Mouse (Mus musculus): Measurements from ENCODE around the gene Letm1. TPM values are rescaled to one million over a fixed set of nuclear protein-coding genes. Genes with fewer than 3 reads are reported as not detected.
A peak's percentile ranks its signal among the peaks of the same experiment; 100 is the strongest.

The Letm1 gene
- polyA plus RNA-seq, 1 experiment from 2014 or later: 37.5 TPM

- 42% methylated on average over 5 of the region's 5 CpGs for WGBS
- Histone ChIP-seq H3K9me3 (ENCODE audit: control insufficient read depth, low read length) (no peaks in the 10 kb centered on the region), H3K27me3 (replicated peaks; ENCODE audit: control insufficient read depth, insufficient read depth, low read length) (no peaks in the 10 kb centered on the region), H3K36me3 (ENCODE audit: control insufficient read depth, insufficient read depth, low read length) (peaks cover 14% of the 10 kb centered on the region; the same call in 1 of the 2 replicates), H3K9ac (ENCODE audit: low read depth, low read length) (no peak overlapping the region), H3K4me2 (ENCODE audit: low read depth, low read length) (no peak overlapping the region), H3K27ac (ENCODE audit: low read length) (no peak overlapping the region), H3K4me1 (ENCODE audit: control insufficient read depth, insufficient read depth, low read length) (peaks cover 3% of the 10 kb centered on the region; the same call in 1 of the 2 replicates), H3K4me3 (ENCODE audit: low read length) (no peak overlapping the region)
- ATAC-seq: no peak
These were observed 52.1 kb downstream of the Letm1 start for GRCm38 (mm10) chr5:33730516-33730915.

GRCm38 (mm10) chr5:33728841-33729240, 53.8 kb downstream of the Letm1 start:
- ATAC-seq: no peak
- 82% methylated on average over 7 of the region's 7 CpGs for WGBS

GRCm38 (mm10) chr5:33726891-33727290, 55.7 kb downstream of the Letm1 start:
- H3K4me3 ChIP-seq (ENCODE audit: low read length): no peak overlapping the region
- H3K9me3 ChIP-seq (ENCODE audit: control insufficient read depth, low read length): no peaks in the 10 kb centered on the region
- H3K4me1 ChIP-seq (ENCODE audit: control insufficient read depth, insufficient read depth, low read length): peaks cover 22% of the 10 kb centered on the region
- H3K9ac ChIP-seq (ENCODE audit: low read depth, low read length): no peak overlapping the region
- 0 out of 2 replicates have a peak, but pooled peaks cover 5% of the 10 kb centered on the region for H3K27me3 ChIP-seq (replicated peaks; ENCODE audit: control insufficient read depth, insufficient read depth, low read length)
- WGBS: 79% methylated on average over 1 of the region's 1 CpGs
- H3K4me2 ChIP-seq (ENCODE audit: low read depth, low read length): no peak overlapping the region
- no peak for ATAC-seq
- no peak overlapping the region for H3K27ac ChIP-seq (ENCODE audit: low read length)
- H3K36me3 ChIP-seq (ENCODE audit: control insufficient read depth, insufficient read depth, low read length): 0 out of 2 replicates have a peak, but pooled peaks cover 3% of the 10 kb centered on the region

More at GRCm38 (mm10) chr5:33728841-33729240, 53.8 kb downstream of the Letm1 start:
- Histone ChIP-seq H3K27ac (ENCODE audit: low read length) (no peak overlapping the region), H3K9me3 (ENCODE audit: control insufficient read depth, low read length) (no peaks in the 10 kb centered on the region), H3K4me1 (ENCODE audit: control insufficient read depth, insufficient read depth, low read length) (peaks cover 13% of the 10 kb centered on the region), H3K36me3 (ENCODE audit: control insufficient read depth, insufficient read depth, low read length) (peaks cover 10% of the 10 kb centered on the region; the same call in 1 of the 2 replicates), H3K27me3 (replicated peaks; ENCODE audit: control insufficient read depth, insufficient read depth, low read length) (0 out of 2 replicates have a peak, but pooled peaks cover 5% of the 10 kb centered on the region), H3K9ac (ENCODE audit: low read depth, low read length) (no peak overlapping the region), H3K4me3 (ENCODE audit: low read length) (no peak overlapping the region), H3K4me2 (ENCODE audit: low read depth, low read length) (no peak overlapping the region)

GRCm38 (mm10) chr5:33726081-33726647, 56.5 kb downstream of the Letm1 start:
- Histone ChIP-seq H3K4me1 (ENCODE audit: control insufficient read depth, insufficient read depth, low read length) (peaks cover 25% of the 10 kb centered on the region), H3K36me3 (ENCODE audit: control insufficient read depth, insufficient read depth, low read length) (0 out of 2 replicates have a peak, but pooled peaks cover 3% of the 10 kb centered on the region), H3K4me2 (ENCODE audit: low read depth, low read length) (no peak overlapping the region), H3K9me3 (ENCODE audit: control insufficient read depth, low read length) (no peaks in the 10 kb centered on the region), H3K9ac (ENCODE audit: low read depth, low read length) (no peak overlapping the region), H3K4me3 (ENCODE audit: low read length) (no peak overlapping the region), H3K27me3 (replicated peaks; ENCODE audit: control insufficient read depth, insufficient read depth, low read length) (0 out of 2 replicates have a peak, but pooled peaks cover 5% of the 10 kb centered on the region), H3K27ac (ENCODE audit: low read length) (no peak overlapping the region)
- ATAC-seq: no peak
- 68% methylated on average over 7 of the region's 7 CpGs for WGBS

- Histone ChIP-seq H3K27me3 (replicated peaks; ENCODE audit: control insufficient read depth, insufficient read depth, low read length) (0 out of 2 replicates have a peak, but pooled peaks cover 5% of the 10 kb centered on the region), H3K4me2 (ENCODE audit: low read depth, low read length) (peak overlapping the region; percentile 99), H3K4me3 (ENCODE audit: low read length) (peak overlapping the region; percentile 61), H3K27ac (ENCODE audit: low read length) (peak overlapping the region; percentile 89), H3K9ac (ENCODE audit: low read depth, low read length) (peak overlapping the region; percentile 85), H3K36me3 (ENCODE audit: control insufficient read depth, insufficient read depth, low read length) (no peaks in the 10 kb centered on the region), H3K4me1 (ENCODE audit: control insufficient read depth, insufficient read depth, low read length) (peaks cover 37% of the 10 kb centered on the region), H3K9me3 (ENCODE audit: control insufficient read depth, low read length) (no peaks in the 10 kb centered on the region)
- peak; percentile 62 for ATAC-seq
- WGBS: 9% methylated on average over 36 of the region's 36 CpGs
These were observed 58.8 kb downstream of the Letm1 start for GRCm38 (mm10) chr5:33723641-33724465.

- peak overlapping the region; percentile 99 for H3K4me2 ChIP-seq (ENCODE audit: low read depth, low read length)
These were observed 59.5 kb downstream of the Letm1 start for GRCm38 (mm10) chr5:33723019-33723640.

GRCm38 (mm10) chr5:33722266-33723018, 60.2 kb downstream of the Letm1 start:
- Histone ChIP-seq H3K27me3 (replicated peaks; ENCODE audit: control insufficient read depth, insufficient read depth, low read length) (0 out of 2 replicates have a peak, but pooled peaks cover 5% of the 10 kb centered on the region), H3K9ac (ENCODE audit: low read depth, low read length) (peak overlapping the region; percentile 85), H3K4me1 (ENCODE audit: control insufficient read depth, insufficient read depth, low read length) (peaks cover 37% of the 10 kb centered on the region), H3K4me3 (ENCODE audit: low read length) (peak overlapping the region; percentile 61), H3K4me2 (ENCODE audit: low read depth, low read length) (peak overlapping the region; percentile 99), H3K27ac (ENCODE audit: low read length) (peak overlapping the region; percentile 89), H3K9me3 (ENCODE audit: control insufficient read depth, low read length) (no peaks in the 10 kb centered on the region), H3K36me3 (ENCODE audit: control insufficient read depth, insufficient read depth, low read length) (no peaks in the 10 kb centered on the region)
- WGBS: under 1% methylated on average over 53 of the region's 53 CpGs
- ATAC-seq: no peak

More at GRCm38 (mm10) chr5:33723019-33723640, 59.5 kb downstream of the Letm1 start:
- H3K4me1 ChIP-seq (ENCODE audit: control insufficient read depth, insufficient read depth, low read length): peaks cover 37% of the 10 kb centered on the region
- no peak for ATAC-seq
- 0 out of 2 replicates have a peak, but pooled peaks cover 5% of the 10 kb centered on the region for H3K27me3 ChIP-seq (replicated peaks; ENCODE audit: control insufficient read depth, insufficient read depth, low read length)
- H3K9ac ChIP-seq (ENCODE audit: low read depth, low read length): peak overlapping the region; percentile 85
- no peaks in the 10 kb centered on the region for H3K9me3 ChIP-seq (ENCODE audit: control insufficient read depth, low read length)
- H3K4me3 ChIP-seq (ENCODE audit: low read length): peak overlapping the region; percentile 61
- WGBS: under 1% methylated on average over 61 of the region's 61 CpGs
- peak overlapping the region; percentile 89 for H3K27ac ChIP-seq (ENCODE audit: low read length)
- H3K36me3 ChIP-seq (ENCODE audit: control insufficient read depth, insufficient read depth, low read length): no peaks in the 10 kb centered on the region

- peaks cover 37% of the 10 kb centered on the region for H3K4me1 ChIP-seq (ENCODE audit: control insufficient read depth, insufficient read depth, low read length)
- H3K36me3 ChIP-seq (ENCODE audit: control insufficient read depth, insufficient read depth, low read length): no peaks in the 10 kb centered on the region
- H3K9ac ChIP-seq (ENCODE audit: low read depth, low read length): peak within 1 kb of the TSS; percentile 85
- 0 out of 2 replicates have a peak, but pooled peaks cover 5% of the 10 kb centered on the region for H3K27me3 ChIP-seq (replicated peaks; ENCODE audit: control insufficient read depth, insufficient read depth, low read length)
- peak within 1 kb of the TSS; percentile 61 for H3K4me3 ChIP-seq (ENCODE audit: low read length)
- H3K27ac ChIP-seq (ENCODE audit: low read length): peak within 1 kb of the TSS; percentile 89
- H3K9me3 ChIP-seq (ENCODE audit: control insufficient read depth, low read length): no peaks in the 10 kb centered on the region
- H3K4me2 ChIP-seq (ENCODE audit: low read depth, low read length): peak within 1 kb of the TSS; percentile 99
- 1% methylated on average over 72 of the region's 73 CpGs for WGBS
- peak; percentile 79 for ATAC-seq
These were observed 60.9 kb downstream of the Letm1 start, which contains the start of gene Fgfr3 for GRCm38 (mm10) chr5:33721541-33722265. TSS of gene Fgfr3 (plus strand) at chr5:33721674.
